Mouse (Mus musculus) midbrain, embryonic 12.5 days (tissue): Measurements from ENCODE around the gene Cdk14. TPM values are rescaled to one million over a fixed set of nuclear protein-coding genes. Genes with fewer than 3 reads are reported as not detected.

Experiments used
- ATAC-seq: fragments of 200-750 bp; cut with Nextera tagmentation; 2 replicates; pipeline ENCODE4 v1.8.0; 2017; ENCODE audit warnings: low read depth, moderate TSS enrichment, moderate library complexity; ENCODE audit not compliant: low FRiP score
- H3K27ac ChIP-seq: fragments of 300-500 bp; sonication (generic); replicated peaks from 2 replicates; pipeline ENCODE4 v1.5.1; 2016; ENCODE audit warnings: mild to moderate bottlenecking
- H3K27me3 ChIP-seq: fragments of 300-500 bp; sonication (generic); 2 replicates; pipeline ENCODE4 v1.6.1; 2016; ENCODE audit warnings: mild to moderate bottlenecking
- H3K36me3 ChIP-seq: fragments of 300-500 bp; sonication (generic); 2 replicates; pipeline ENCODE4 v1.6.1; 2016
- H3K4me1 ChIP-seq: fragments of 300-500 bp; sonication (generic); 2 replicates; pipeline ENCODE4 v1.6.1; 2016
- H3K4me2 ChIP-seq: fragments of 300-500 bp; sonication (generic); replicated peaks from 2 replicates; pipeline ENCODE4 v1.6.1; 2016; ENCODE audit warnings: mild to moderate bottlenecking, moderate library complexity
- H3K4me3 ChIP-seq: fragments of 300-500 bp; sonication (generic); 2 replicates; pipeline ENCODE4 v1.5.1; 2016; ENCODE audit warnings: mild to moderate bottlenecking
- H3K9ac ChIP-seq: fragments of 300-500 bp; sonication (generic); replicated peaks from 2 replicates; pipeline ENCODE4 v1.6.1; 2016; ENCODE audit warnings: mild to moderate bottlenecking, moderate library complexity
- H3K9me3 ChIP-seq: fragments of 300-500 bp; sonication (generic); 2 replicates; pipeline ENCODE4 v1.6.1; 2016; ENCODE audit warnings: mild to moderate bottlenecking
- WGBS: fragments of 180-500 bp; shearing (Covaris S2); methylation state at CpG from one replicate; pipeline ENCODE4 v1.1.7; 2016; 5-methylcytosine and 5-hydroxymethylcytosine counted together
- polyA plus RNA-seq: library from polyadenylated mRNA; unstranded; fragments of >200 nt; fragmentation: Nextera tagmentation; extraction: Ambion mirVana; gene quantifications from 2 replicates; pipeline ENCODE4 v1.2.1, GENCODE M21; 2016

Gene Cdk14
- polyA plus RNA-seq, 1 experiment from 2014 or later: 38.1 TPM

- 21% methylated on average over 6 of the region's 6 CpGs for WGBS
- no peak overlapping the region for H3K4me2 ChIP-seq
- ATAC-seq: peak; percentile 28; the same call in 1 of the 2 replicates
Measured at GRCm38 (mm10) chr5:4868563-4869120, 551.5 kb downstream of the Cdk14 start.

GRCm38 (mm10) chr5:4867849-4868562 is 552.1 kb downstream of the Cdk14 start:
- Histone ChIP-seq H3K4me2 (no peak overlapping the region), H3K27ac (peak overlapping the region; percentile 72), H3K27me3 (peaks cover 12% of the 10 kb centered on the region), H3K9ac (no peak overlapping the region; the same call in 1 of the 2 replicates), H3K4me3 (no peak overlapping the region), H3K36me3 (no peaks in the 10 kb centered on the region), H3K4me1 (peaks cover 45% of the 10 kb centered on the region), H3K9me3 (no peaks in the 10 kb centered on the region)
- WGBS: 19% methylated on average over 6 of the region's 6 CpGs
- ATAC-seq: peak; percentile 55

More at GRCm38 (mm10) chr5:4868563-4869120, 551.5 kb downstream of the Cdk14 start:
- Histone ChIP-seq H3K36me3 (no peaks in the 10 kb centered on the region), H3K9ac (no peak overlapping the region; the same call in 1 of the 2 replicates), H3K4me3 (no peak overlapping the region), H3K9me3 (no peaks in the 10 kb centered on the region), H3K27ac (peak overlapping the region; percentile 72), H3K27me3 (peaks cover 12% of the 10 kb centered on the region), H3K4me1 (peaks cover 45% of the 10 kb centered on the region)

GRCm38 (mm10) chr5:4866945-4867344 is 553.2 kb downstream of the Cdk14 start:
- no peak overlapping the region for H3K9ac ChIP-seq
- H3K4me1 ChIP-seq: peaks cover 47% of the 10 kb centered on the region
- 0 out of 2 replicates have a peak overlapping the region, but pooled peaks have one; percentile 22 for H3K27ac ChIP-seq
- WGBS: 36% methylated on average over 8 of the region's 8 CpGs
- H3K4me3 ChIP-seq: no peak overlapping the region
- no peaks in the 10 kb centered on the region for H3K36me3 ChIP-seq
- H3K9me3 ChIP-seq: no peaks in the 10 kb centered on the region
- peaks cover 12% of the 10 kb centered on the region for H3K27me3 ChIP-seq
- no peak for ATAC-seq
- no peak overlapping the region for H3K4me2 ChIP-seq

- Histone ChIP-seq H3K27ac (no peak overlapping the region), H3K9me3 (no peaks in the 10 kb centered on the region), H3K4me2 (no peak overlapping the region), H3K36me3 (no peaks in the 10 kb centered on the region), H3K9ac (no peak overlapping the region), H3K4me3 (no peak overlapping the region), H3K27me3 (peaks cover 12% of the 10 kb centered on the region), H3K4me1 (peaks cover 53% of the 10 kb centered on the region)
- ATAC-seq: no peak
- 38% methylated on average over 1 of the region's 1 CpGs for WGBS
Measured at GRCm38 (mm10) chr5:4866099-4866498, 554.0 kb downstream of the Cdk14 start.

- Histone ChIP-seq H3K4me2 (no peak overlapping the region), H3K4me3 (no peak overlapping the region), H3K36me3 (no peaks in the 10 kb centered on the region), H3K9me3 (no peaks in the 10 kb centered on the region), H3K27ac (no peak overlapping the region), H3K4me1 (peaks cover 35% of the 10 kb centered on the region), H3K9ac (no peak overlapping the region), H3K27me3 (peaks cover 15% of the 10 kb centered on the region)
- no peak for ATAC-seq
- WGBS: 82% methylated on average over 9 of the region's 9 CpGs
Measured at GRCm38 (mm10) chr5:4861592-4861991, 558.5 kb downstream of the Cdk14 start.

GRCm38 (mm10) chr5:4861141-4861540 is 559.0 kb downstream of the Cdk14 start:
- 93% methylated on average over 2 of the region's 2 CpGs for WGBS
- H3K4me1 ChIP-seq: peaks cover 34% of the 10 kb centered on the region
- no peaks in the 10 kb centered on the region for H3K9me3 ChIP-seq
- peaks cover 15% of the 10 kb centered on the region for H3K27me3 ChIP-seq
- no peak overlapping the region for H3K27ac ChIP-seq
- no peak for ATAC-seq
- no peak overlapping the region for H3K4me2 ChIP-seq
- H3K9ac ChIP-seq: no peak overlapping the region
- no peak overlapping the region for H3K4me3 ChIP-seq
- H3K36me3 ChIP-seq: no peaks in the 10 kb centered on the region

GRCm38 (mm10) chr5:4858032-4858641 is 562.0 kb downstream of the Cdk14 start:
- no peaks in the 10 kb centered on the region for H3K9me3 ChIP-seq
- peak overlapping the region; percentile 56 for H3K27ac ChIP-seq
- H3K4me2 ChIP-seq: no peak overlapping the region
- H3K27me3 ChIP-seq: peaks cover 7% of the 10 kb centered on the region; the same call in 1 of the 2 replicates
- no peak overlapping the region for H3K4me3 ChIP-seq
- no peaks in the 10 kb centered on the region for H3K36me3 ChIP-seq
- H3K9ac ChIP-seq: no peak overlapping the region
- WGBS: 34% methylated on average over 5 of the region's 5 CpGs
- ATAC-seq: peak; percentile 89
- peaks cover 27% of the 10 kb centered on the region for H3K4me1 ChIP-seq

GRCm38 (mm10) chr5:4853503-4853902 is 566.6 kb downstream of the Cdk14 start:
- Histone ChIP-seq H3K4me3 (no peak overlapping the region), H3K4me1 (peaks cover 25% of the 10 kb centered on the region), H3K27ac (no peak overlapping the region), H3K36me3 (no peaks in the 10 kb centered on the region), H3K4me2 (no peak overlapping the region), H3K9ac (no peak overlapping the region), H3K27me3 (peaks cover 4% of the 10 kb centered on the region; the same call in 1 of the 2 replicates), H3K9me3 (no peaks in the 10 kb centered on the region)
- no peak for ATAC-seq
- WGBS: 90% methylated on average over 2 of the region's 2 CpGs

- Histone ChIP-seq H3K9me3 (no peaks in the 10 kb centered on the region), H3K4me1 (peaks cover 18% of the 10 kb centered on the region), H3K9ac (no peak overlapping the region), H3K4me2 (no peak overlapping the region), H3K27me3 (peaks cover 4% of the 10 kb centered on the region; the same call in 1 of the 2 replicates), H3K36me3 (no peaks in the 10 kb centered on the region), H3K27ac (0 out of 2 replicates have a peak overlapping the region, but pooled peaks have one; percentile 30), H3K4me3 (no peak overlapping the region)
- no peak for ATAC-seq
- WGBS: 75% methylated on average over 6 of the region's 6 CpGs
Measured at GRCm38 (mm10) chr5:4852711-4853320, 567.3 kb downstream of the Cdk14 start.

GRCm38 (mm10) chr5:4851934-4852710 is 568.0 kb downstream of the Cdk14 start:
- peak; percentile 39; the same call in 1 of the 2 replicates for ATAC-seq
- Histone ChIP-seq H3K36me3 (no peaks in the 10 kb centered on the region), H3K9me3 (no peaks in the 10 kb centered on the region), H3K27ac (peak overlapping the region; percentile 65), H3K4me3 (no peak overlapping the region), H3K4me2 (no peak overlapping the region), H3K9ac (no peak overlapping the region), H3K4me1 (peaks cover 18% of the 10 kb centered on the region; the same call in 1 of the 2 replicates), H3K27me3 (peaks cover 4% of the 10 kb centered on the region; the same call in 1 of the 2 replicates)
- 86% methylated on average over 9 of the region's 9 CpGs for WGBS

GRCm38 (mm10) chr5:4851245-4851933 is 568.7 kb downstream of the Cdk14 start:
- peak overlapping the region; percentile 65 for H3K27ac ChIP-seq
- peaks cover 4% of the 10 kb centered on the region; the same call in 1 of the 2 replicates for H3K27me3 ChIP-seq
- H3K4me1 ChIP-seq: peaks cover 18% of the 10 kb centered on the region; the same call in 1 of the 2 replicates
- peak; percentile 93 for ATAC-seq
- H3K4me3 ChIP-seq: no peak overlapping the region
- H3K9me3 ChIP-seq: no peaks in the 10 kb centered on the region
- no peak overlapping the region for H3K9ac ChIP-seq
- H3K36me3 ChIP-seq: no peaks in the 10 kb centered on the region
- 84% methylated on average over 4 of the region's 4 CpGs for whole genome bisulfite sequencing
- H3K4me2 ChIP-seq: no peak overlapping the region
